Mouse (Mus musculus) limb, embryonic 12.5 days (tissue): ENCODE measurements around the gene Xkr7. TPM values are rescaled to one million over a fixed set of nuclear protein-coding genes. Genes with fewer than 3 reads are reported as not detected.
A peak's percentile ranks its signal among the peaks of the same experiment; 100 is the strongest.

Experiments used
- ATAC-seq: fragments of 200-750 bp; cut with Nextera tagmentation; 2 replicates; pipeline ENCODE4 v1.8.0; 2017; ENCODE audit warnings: low read depth, moderate TSS enrichment; ENCODE audit not compliant: insufficient number of reproducible peaks, insufficient read depth, low FRiP score, low TSS enrichment
- H3K27ac ChIP-seq: fragments of 300-500 bp; sonication (generic); 2 replicates; pipeline ENCODE4 v1.5.1; 2016; ENCODE audit warnings: mild to moderate bottlenecking, moderate library complexity
- H3K27me3 ChIP-seq: fragments of 300-500 bp; sonication (generic); 2 replicates; pipeline ENCODE4 v1.6.1; 2016; ENCODE audit warnings: mild to moderate bottlenecking, moderate library complexity
- H3K36me3 ChIP-seq: fragments of 300-500 bp; sonication (generic); 2 replicates; pipeline ENCODE4 v1.6.1; 2016; ENCODE audit warnings: mild to moderate bottlenecking, moderate library complexity
- H3K4me1 ChIP-seq: fragments of 300-500 bp; sonication (generic); replicated peaks from 2 replicates; pipeline ENCODE4 v1.6.1; 2016
- H3K4me2 ChIP-seq: fragments of 300-500 bp; sonication (generic); 2 replicates; pipeline ENCODE4 v1.6.1; 2016; ENCODE audit warnings: mild to moderate bottlenecking, moderate library complexity
- H3K4me3 ChIP-seq: fragments of 300-500 bp; sonication (generic); replicated peaks from 2 replicates; pipeline ENCODE4 v1.5.1; 2016; ENCODE audit warnings: mild to moderate bottlenecking
- H3K9ac ChIP-seq: fragments of 300-500 bp; sonication (generic); replicated peaks from 2 replicates; pipeline ENCODE4 v1.6.1; 2016; ENCODE audit warnings: mild to moderate bottlenecking, moderate library complexity
- H3K9me3 ChIP-seq: fragments of 300-500 bp; sonication (generic); 2 replicates; pipeline ENCODE4 v1.6.1; 2016; ENCODE audit warnings: mild to moderate bottlenecking, moderate library complexity
- WGBS: fragments of 180-500 bp; shearing (Covaris S2); methylation state at CpG from one replicate; pipeline ENCODE4 v1.1.7; 2016; 5-methylcytosine and 5-hydroxymethylcytosine counted together
- polyA plus RNA-seq: library from polyadenylated mRNA; unstranded; fragments of >200 nt; fragmentation: Nextera tagmentation; extraction: Ambion mirVana; gene quantifications from 2 replicates; pipeline ENCODE4 v1.2.1, GENCODE M21; 2016

The Xkr7 gene
- polyA plus RNA-seq, 1 experiment from 2014 or later, result not detected

- no peak for ATAC-seq
- Histone ChIP-seq H3K4me1 (0 out of 2 replicates have a peak, but pooled peaks cover 5% of the 10 kb centered on the region), H3K36me3 (no peaks in the 10 kb centered on the region), H3K27me3 (peaks cover 53% of the 10 kb centered on the region), H3K4me3 (no peak overlapping the region), H3K27ac (no peak overlapping the region), H3K9ac (no peak overlapping the region), H3K4me2 (no peak overlapping the region), H3K9me3 (no peaks in the 10 kb centered on the region)
- 54% methylated on average over 6 of the region's 6 CpGs for WGBS
These were observed 23.7 kb downstream of the Xkr7 start for GRCm38 (mm10) chr2:153055270-153055920.

GRCm38 (mm10) chr2:153058365-153058764 is 26.7 kb downstream of the Xkr7 start:
- Histone ChIP-seq H3K9ac (no peak overlapping the region), H3K4me3 (no peak overlapping the region), H3K27me3 (peaks cover 24% of the 10 kb centered on the region), H3K4me1 (no peaks in the 10 kb centered on the region), H3K36me3 (no peaks in the 10 kb centered on the region), H3K27ac (no peak overlapping the region), H3K4me2 (no peak overlapping the region), H3K9me3 (no peaks in the 10 kb centered on the region)
- no peak for ATAC-seq
- WGBS, result 59% methylated on average over 4 of the region's 4 CpGs

- no peak for ATAC-seq
- no peaks in the 10 kb centered on the region for H3K36me3 ChIP-seq
- WGBS, result 84% methylated on average over 7 of the region's 7 CpGs
These were observed 28.6 kb downstream of the Xkr7 start for GRCm38 (mm10) chr2:153060216-153060615.

GRCm38 (mm10) chr2:153063394-153063793 is 31.7 kb downstream of the Xkr7 start:
- no peak for ATAC-seq

More at GRCm38 (mm10) chr2:153060216-153060615, 28.6 kb downstream of the Xkr7 start:
- Histone ChIP-seq H3K27me3 (peaks cover 18% of the 10 kb centered on the region; the same call in 1 of the 2 replicates), H3K9ac (no peak overlapping the region), H3K4me1 (no peaks in the 10 kb centered on the region), H3K4me2 (no peak overlapping the region), H3K4me3 (no peak overlapping the region), H3K27ac (no peak overlapping the region), H3K9me3 (no peaks in the 10 kb centered on the region)

GRCm38 (mm10) chr2:153064190-153064970 is 32.7 kb downstream of the Xkr7 start:
- Histone ChIP-seq H3K4me1 (no peaks in the 10 kb centered on the region), H3K4me2 (no peak overlapping the region), H3K27me3 (peaks cover 45% of the 10 kb centered on the region), H3K9ac (no peak overlapping the region), H3K36me3 (no peaks in the 10 kb centered on the region), H3K27ac (no peak overlapping the region), H3K4me3 (no peak overlapping the region), H3K9me3 (no peaks in the 10 kb centered on the region)
- ATAC-seq, result no peak
- WGBS, result 68% methylated on average over 9 of the region's 9 CpGs

More at GRCm38 (mm10) chr2:153063394-153063793, 31.7 kb downstream of the Xkr7 start:
- peaks cover 43% of the 10 kb centered on the region for H3K27me3 ChIP-seq
- 58% methylated on average over 3 of the region's 3 CpGs for WGBS
- no peaks in the 10 kb centered on the region for H3K4me1 ChIP-seq
- H3K4me2 ChIP-seq, result no peak overlapping the region
- H3K27ac ChIP-seq, result no peak overlapping the region
- H3K9me3 ChIP-seq, result no peaks in the 10 kb centered on the region
- H3K4me3 ChIP-seq, result no peak overlapping the region
- H3K36me3 ChIP-seq, result no peaks in the 10 kb centered on the region
- H3K9ac ChIP-seq, result no peak overlapping the region

GRCm38 (mm10) chr2:153065747-153066508 is 34.3 kb downstream of the Xkr7 start, which contains the start of gene Ccm2l:
Gene Ccm2l, plus strand, starts transcription at chr2:153065955.
- Histone ChIP-seq H3K4me3 (no peak within 1 kb of the TSS), H3K27me3 (peaks cover 57% of the 10 kb centered on the region), H3K9ac (no peak within 1 kb of the TSS), H3K27ac (0 out of 2 replicates have a peak within 1 kb of the TSS, but pooled peaks have one; percentile 7), H3K4me2 (no peak within 1 kb of the TSS), H3K4me1 (no peaks in the 10 kb centered on the region), H3K9me3 (no peaks in the 10 kb centered on the region), H3K36me3 (no peaks in the 10 kb centered on the region)
- WGBS, result 39% methylated on average over 12 of the region's 12 CpGs
- no peak for ATAC-seq

- Histone ChIP-seq H3K9me3 (no peaks in the 10 kb centered on the region; the same call in 1 of the 2 replicates), H3K27ac (no peak overlapping the region), H3K4me3 (no peak overlapping the region), H3K27me3 (peaks cover 68% of the 10 kb centered on the region), H3K4me1 (peaks cover 5% of the 10 kb centered on the region; the same call in 1 of the 2 replicates), H3K9ac (no peak overlapping the region), H3K4me2 (no peak overlapping the region), H3K36me3 (no peaks in the 10 kb centered on the region)
- ATAC-seq, result no peak
- WGBS, result 45% methylated on average over 6 of the region's 6 CpGs
These were observed 35.3 kb downstream of the Xkr7 start for GRCm38 (mm10) chr2:153066991-153067390.

GRCm38 (mm10) chr2:153070762-153071490 is 39.3 kb downstream of the Xkr7 start:
- H3K36me3 ChIP-seq, result no peaks in the 10 kb centered on the region
- peaks cover 6% of the 10 kb centered on the region; the same call in 1 of the 2 replicates for H3K4me1 ChIP-seq
- H3K27me3 ChIP-seq, result peaks cover 82% of the 10 kb centered on the region
- no peak overlapping the region for H3K27ac ChIP-seq
- no peaks in the 10 kb centered on the region; the same call in 1 of the 2 replicates for H3K9me3 ChIP-seq
- 9% methylated on average over 23 of the region's 23 CpGs for WGBS
- peak overlapping the region; percentile 62; the same call in 1 of the 2 replicates for H3K4me2 ChIP-seq
- ATAC-seq, result no peak
- H3K4me3 ChIP-seq, result 0 out of 2 replicates have a peak overlapping the region, but pooled peaks have one; percentile 37
- H3K9ac ChIP-seq, result no peak overlapping the region

GRCm38 (mm10) chr2:153071491-153072184 is 40.0 kb downstream of the Xkr7 start:
- no peak overlapping the region for H3K27ac ChIP-seq
- WGBS, result 3% methylated on average over 67 of the region's 67 CpGs

GRCm38 (mm10) chr2:153074651-153075050 is 43.0 kb downstream of the Xkr7 start:
- 87% methylated on average over 10 of the region's 10 CpGs for WGBS
- H3K4me3 ChIP-seq, result no peak overlapping the region
- no peak for ATAC-seq
- no peaks in the 10 kb centered on the region; the same call in 1 of the 2 replicates for H3K9me3 ChIP-seq
- no peak overlapping the region for H3K27ac ChIP-seq
- H3K27me3 ChIP-seq, result peaks cover 68% of the 10 kb centered on the region
- no peak overlapping the region for H3K4me2 ChIP-seq
- H3K4me1 ChIP-seq, result peaks cover 8% of the 10 kb centered on the region; the same call in 1 of the 2 replicates
- no peaks in the 10 kb centered on the region for H3K36me3 ChIP-seq
- no peak overlapping the region for H3K9ac ChIP-seq

More at GRCm38 (mm10) chr2:153071491-153072184, 40.0 kb downstream of the Xkr7 start:
- Histone ChIP-seq H3K4me3 (peak overlapping the region; percentile 37), H3K9me3 (no peaks in the 10 kb centered on the region; the same call in 1 of the 2 replicates), H3K4me2 (peak overlapping the region; percentile 62), H3K4me1 (peaks cover 8% of the 10 kb centered on the region; the same call in 1 of the 2 replicates), H3K9ac (peak overlapping the region; percentile 57), H3K36me3 (no peaks in the 10 kb centered on the region), H3K27me3 (peaks cover 76% of the 10 kb centered on the region)
- no peak for ATAC-seq
